Mouse (Mus musculus) embryonic facial prominence, embryonic 11.5 days (tissue): ENCODE data around the gene Akr1c21. TPM values are rescaled to one million over a fixed set of nuclear protein-coding genes. Genes with fewer than 3 reads are reported as not detected.

Experiments used
- ATAC-seq: fragments of 200-750 bp; cut with Nextera tagmentation; replicated peaks from 2 replicates; pipeline ENCODE4 v1.8.0; 2017; ENCODE audit warnings: low read depth; ENCODE audit not compliant: insufficient number of reproducible peaks, low FRiP score, low TSS enrichment
- DNase-seq: peaks from one replicate; pipeline ENCODE4 v3.0.0-alpha.2; 2015; ENCODE audit warnings: low spot score
- H3K27ac ChIP-seq: fragments of 300-500 bp; sonication (generic); replicated peaks from 2 replicates; pipeline ENCODE4 v1.5.1; 2014; ENCODE audit warnings: mild to moderate bottlenecking, low read depth, low read length, control low read depth
- H3K27me3 ChIP-seq: fragments of 300-500 bp; sonication (generic); 2 replicates; pipeline ENCODE4 v1.6.1; 2014; ENCODE audit warnings: mild to moderate bottlenecking, low read length, moderate library complexity, mixed read lengths; ENCODE audit not compliant: control insufficient read depth, insufficient read depth
- H3K36me3 ChIP-seq: fragments of 300-500 bp; sonication (generic); replicated peaks from 2 replicates; pipeline ENCODE4 v1.6.1; 2014; ENCODE audit warnings: low read depth, mild to moderate bottlenecking, low read length, moderate library complexity, mixed read lengths; ENCODE audit not compliant: control insufficient read depth, insufficient read depth
- H3K4me1 ChIP-seq: fragments of 300-500 bp; sonication (generic); 2 replicates; pipeline ENCODE4 v1.6.1; 2014; ENCODE audit warnings: low read length, mixed read lengths; ENCODE audit not compliant: control insufficient read depth, insufficient read depth
- H3K4me2 ChIP-seq: fragments of 300-500 bp; sonication (generic); 2 replicates; pipeline ENCODE4 v1.6.1; 2014; ENCODE audit warnings: low read depth, mild to moderate bottlenecking, control low read depth, low read length, moderate library complexity
- H3K4me3 ChIP-seq: fragments of 300-500 bp; sonication (generic); 2 replicates; pipeline ENCODE4 v1.5.1; 2014; ENCODE audit warnings: low read depth, low read length, control low read depth
- H3K9ac ChIP-seq: fragments of 300-500 bp; sonication (generic); replicated peaks from 2 replicates; pipeline ENCODE4 v1.6.1; 2014; ENCODE audit warnings: mild to moderate bottlenecking, control low read depth, low read length
- H3K9me3 ChIP-seq: fragments of 300-500 bp; sonication (generic); replicated peaks from 2 replicates; pipeline ENCODE4 v1.6.1; 2016; ENCODE audit warnings: mild to moderate bottlenecking, low read length, inconsistent platforms, mixed read lengths; ENCODE audit not compliant: control insufficient read depth
- WGBS: fragments of 180-500 bp; shearing (Covaris S2); extraction: QIAGEN DNeasy Blood & Tissue Kit; methylation state at CpG from one replicate; pipeline ENCODE4 v1.1.7; 2014; 5-methylcytosine and 5-hydroxymethylcytosine counted together
- polyA plus RNA-seq: library from polyadenylated mRNA; unstranded; fragments of >200 nt; fragmentation: Nextera tagmentation; extraction: Ambion mirVana; gene quantifications from 2 replicates; pipeline ENCODE4 v1.2.1, GENCODE M21; 2014

Gene Akr1c21
- polyA plus RNA-seq, 1 experiment from 2014 or later = not detected

- Histone ChIP-seq H3K27ac (no peak within 1 kb of the TSS), H3K36me3 (no peaks in the 10 kb centered on the region), H3K4me1 (no peaks in the 10 kb centered on the region), H3K4me2 (peak within 1 kb of the TSS; percentile 46), H3K4me3 (peak within 1 kb of the TSS; percentile 52), H3K27me3 (no peaks in the 10 kb centered on the region), H3K9ac (peak within 1 kb of the TSS; percentile 67), H3K9me3 (no peaks in the 10 kb centered on the region)
- WGBS = 3% methylated on average over 10 of the region's 10 CpGs
- ATAC-seq (peak; percentile 100), DNase-seq (peak; percentile 92)
Observed at GRCm38 (mm10) chr13:4608961-4609409, 35.1 kb downstream of the Akr1c21 start, which contains the start of gene Akr1e1. Gene Akr1e1, minus strand, starts transcription at chr13:4609174.

DNA sequence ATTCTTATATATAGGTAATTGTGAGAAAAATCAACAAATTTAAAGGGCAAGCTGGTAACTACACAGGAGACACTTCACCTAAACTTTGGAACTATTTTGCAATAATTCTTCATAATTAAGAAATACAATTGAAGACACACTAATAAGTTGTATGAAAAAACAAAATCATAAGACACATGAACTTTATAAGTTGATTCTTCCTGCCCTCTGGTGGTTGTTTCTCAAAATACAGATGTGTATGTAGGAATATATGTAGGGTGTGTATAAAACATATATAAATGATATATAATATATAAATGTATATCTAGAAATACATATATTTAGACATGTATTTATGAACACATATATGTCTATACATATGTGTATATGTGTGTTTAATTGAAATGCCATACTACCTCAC lies 37.0 kb downstream of the Akr1c21 start:
- Histone ChIP-seq H3K4me1 (no peaks in the 10 kb centered on the region), H3K27me3 (no peaks in the 10 kb centered on the region), H3K27ac (no peak overlapping the region), H3K4me3 (no peak overlapping the region), H3K9ac (no peak overlapping the region), H3K4me2 (no peak overlapping the region), H3K36me3 (no peaks in the 10 kb centered on the region), H3K9me3 (no peaks in the 10 kb centered on the region)
- DNase-seq (peak; percentile 63), ATAC-seq (no peak)

Other genes with a start within 250 kb of the Akr1c21 start
- not detected in 2 replicates for gene Akr1c6, start 139.8 kb upstream of the Akr1c21 start, polyA plus RNA-seq
- not detected in 2 replicates for gene Akr1c20, start 50.7 kb upstream of the Akr1c21 start, polyA plus RNA-seq
- gene Akr1e1, start 35.1 kb downstream of the Akr1c21 start, polyA plus RNA-seq = 39.3 and 39.4 TPM in 2 replicates